In the genomic region with DNA sequence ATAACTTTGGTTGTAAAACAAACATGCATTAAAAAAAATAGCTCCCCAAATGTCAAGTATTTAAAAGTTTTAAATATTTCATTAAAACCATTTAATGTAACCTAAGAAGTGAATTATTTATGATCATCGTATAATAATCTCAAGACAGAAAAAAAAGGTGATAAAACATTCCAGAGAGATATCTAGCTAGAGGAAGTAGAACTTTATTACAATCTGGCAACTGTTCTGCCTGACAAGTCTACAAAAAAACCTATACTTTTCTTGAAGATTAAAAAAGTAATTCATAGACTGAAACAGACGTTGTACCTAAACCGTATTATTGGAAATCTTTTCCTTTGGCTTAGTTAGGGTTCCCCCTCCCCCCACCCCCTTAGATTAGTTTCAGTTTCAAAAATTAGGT, we compare ENCODE assay signal across 19 mouse cellular contexts. TPM values are rescaled to one million over a fixed set of nuclear protein-coding genes. Genes with fewer than 3 reads are reported as not detected.
DNase-seq lines count a peak whose midpoint lies in the region; ATAC-seq and TF ChIP-seq lines count a peak whose summit lies in the region.
"Had no signal": no experiment of that assay in that cellular context is flagged by ENCODE, and none has a peak within 500 bp of the region (broad histone marks: within the 10 kb centered on the region; RNA-seq: fewer than 3 reads in every experiment).

No protein-coding gene starts in this region.

- H3K27me3 ChIP-seq in hindbrain, embryonic 15.5 days = no peaks in the 10 kb centered on the region
- H3K27me3 ChIP-seq in hindbrain, embryonic 13.5 days = no peaks in the 10 kb centered on the region
- H3K27me3 ChIP-seq in MEL (ENCODE audit: control insufficient read depth in 1 of 2, insufficient read depth in 2 of 2, low read length in 2 of 2) = no peaks in the 10 kb centered on the region
- H3K27me3 ChIP-seq: CH12.LX, Patski had no signal

- 89% methylated on average over 3 of the region's 3 CpGs for WGBS in hindbrain, embryonic 15.5 days
- 90% methylated on average over 3 of the region's 3 CpGs for WGBS in hindbrain, embryonic 13.5 days

- 0 out of 2 replicates have a peak overlapping the region, but pooled peaks have one; percentile 53 for H3K27ac ChIP-seq in hindbrain, embryonic 15.5 days (replicated peaks)
- H3K27ac ChIP-seq in hindbrain, embryonic 13.5 days = no peak overlapping the region
- no peak overlapping the region for H3K27ac ChIP-seq in MEL (ENCODE audit: control insufficient read depth, low read depth, low read length)

- no peaks in the 10 kb centered on the region for H3K36me3 ChIP-seq in hindbrain, embryonic 15.5 days
- no peaks in the 10 kb centered on the region for H3K36me3 ChIP-seq in hindbrain, embryonic 13.5 days
- peaks cover 0 to 29% of the 10 kb centered on the region in 2 experiments; a peak in 2 of 4 replicates for H3K36me3 ChIP-seq in MEL (ENCODE audit: control insufficient read depth in 1 of 2, insufficient read depth in 2 of 2, low read length in 2 of 2)

- DNase-seq in MEL (ENCODE audit: low read depth, low spot score) = peak; percentile 37
- no peak for DNase-seq in spleen, adult 18-20 months
- DNase-seq: adrenal gland, adult 2 months; adrenal gland, adult 8-10 months; adrenal gland, postnatal 10 days; adrenal gland, postnatal 14 days; adrenal gland, postnatal 25 days; adrenal gland, postnatal 36 days; B cell, adult 2 months; cerebellum, adult 11 months; cerebellum, adult 11-12 months; cerebellum, adult 18-20 months; cerebellum, adult 2 months had no signal

- H3K4me2 ChIP-seq in hindbrain, embryonic 15.5 days = no peak overlapping the region
- H3K4me2 ChIP-seq in hindbrain, embryonic 13.5 days = no peak overlapping the region

- no peak overlapping the region for H3K9ac ChIP-seq in hindbrain, embryonic 15.5 days
- no peak overlapping the region for H3K9ac ChIP-seq in hindbrain, embryonic 13.5 days
- no peak overlapping the region for H3K9ac ChIP-seq in MEL (ENCODE audit: control insufficient read depth, low read depth, low read length, poor library complexity, severe bottlenecking)

- peaks cover 38% of the 10 kb centered on the region for H3K4me1 ChIP-seq in hindbrain, embryonic 15.5 days (replicated peaks)
- H3K4me1 ChIP-seq in hindbrain, embryonic 13.5 days (replicated peaks) = peaks cover 53% of the 10 kb centered on the region
- H3K4me1 ChIP-seq in MEL (ENCODE audit: control insufficient read depth in 1 of 2, insufficient read depth in 2 of 2, low read length in 2 of 2) = peaks cover 15 to 23% of the 10 kb centered on the region in 2 experiments

- H3K9me3 ChIP-seq in hindbrain, embryonic 15.5 days = no peaks in the 10 kb centered on the region
- no peaks in the 10 kb centered on the region for H3K9me3 ChIP-seq in hindbrain, embryonic 13.5 days
- H3K9me3 ChIP-seq in MEL (replicated peaks; ENCODE audit: insufficient read depth, low read length) = no peaks in the 10 kb centered on the region

- no peaks in the 10 kb centered on the region for H3K79me2 ChIP-seq in MEL (ENCODE audit: control insufficient read depth, insufficient read depth, low read length, poor library complexity)

- TF ChIP-seq RAD21 in MEL (IDR thresholded peaks at IDR 0.05; ENCODE audit: low read depth, low read length) = no peak

- no peak overlapping the region for H3K4me3 ChIP-seq in hindbrain, embryonic 15.5 days
- H3K4me3 ChIP-seq in hindbrain, embryonic 13.5 days = no peak overlapping the region
- H3K4me3 ChIP-seq in MEL (ENCODE audit: control insufficient read depth in 1 of 2, insufficient read depth in 1 of 2, low read depth in 2 of 2, low read length in 2 of 2) = no peak overlapping the region

- ATAC-seq in hindbrain, embryonic 15.5 days (ENCODE audit: low FRiP score, low read depth) = no peak
- no peak for ATAC-seq in hindbrain, embryonic 13.5 days (ENCODE audit: low FRiP score)
- ATAC-seq: activated CD4-positive, CD25-positive, alpha-beta regulatory T cell, adult 4 months; CD4-positive, CD25-positive, alpha-beta regulatory T cell, adult 4 months; Patski had no signal

- no peak for TF ChIP-seq CTCF in MEL (IDR thresholded peaks at IDR 0.05 in 2 of 3, conservative IDR thresholded peaks at IDR 0.05 in 1 of 3; ENCODE audit: control insufficient read depth in 1 of 3, insufficient read depth in 1 of 3, low read depth in 2 of 3, low read length in 3 of 3, poor library complexity in 1 of 3, severe bottlenecking in 1 of 3)

- TF ChIP-seq POLR2A in MEL (IDR thresholded peaks at IDR 0.05; ENCODE audit: control insufficient read depth in 1 of 2, insufficient read depth in 1 of 2, low read depth in 1 of 2, low read length in 2 of 2, poor library complexity in 1 of 2) = no peak

- TF ChIP-seq EP300 in MEL (IDR thresholded peaks at IDR 0.05; ENCODE audit: low read depth in 1 of 2, low read length in 2 of 2) = peak; percentile 54 to 80; a peak in 3 of 4 replicates

TF ChIP-seq in MEL, 35 proteins besides CTCF, POLR2A, EP300 and RAD21:
- TF ChIP-seq RCOR1 (IDR thresholded peaks at IDR 0.05; ENCODE audit: low read depth, low read length) (peak; percentile 53; the same call in 1 of the 2 replicates), ETS1 (IDR thresholded peaks at IDR 0.05; ENCODE audit: low read depth, low read length) (0 out of 2 replicates have a peak, but pooled peaks have one; percentile 41), GATA1 (IDR thresholded peaks at IDR 0.05; ENCODE audit: low read depth, low read length) (peak; percentile 60; the same call in 1 of the 2 replicates), USF1 (IDR thresholded peaks at IDR 0.05; ENCODE audit: low read depth, low read length) (no peak), TCF12 (IDR thresholded peaks at IDR 0.05; ENCODE audit: low read depth, low read length) (0 out of 2 replicates have a peak, but pooled peaks have one; percentile 19), ZNF384 (IDR thresholded peaks at IDR 0.05; ENCODE audit: low read depth, low read length) (peak; percentile 90)

RNA-seq across cellular contexts. Expression of a gene that starts 50.8 kb away (rescaled TPM):
- 68.1 and 76.2 TPM in 2 replicates for polyA plus RNA-seq in hindbrain, embryonic 15.5 days (2015; fragmentation: Nextera tagmentation; extraction: Ambion mirVana)
- 77.6 and 79.2 TPM in 2 replicates for polyA plus RNA-seq in hindbrain, embryonic 13.5 days (2015; fragmentation: Nextera tagmentation; extraction: Ambion mirVana)
- total RNA-seq in MEL (2012; rRNA removed) = 2.1 and 3.2 TPM in 2 replicates
- polyA plus RNA-seq in MEL (2012; ENCODE audit: insufficient read depth in 1 of 2, insufficient read length in 2 of 2, low read depth in 1 of 2, low replicate concordance in 2 of 2, missing spikeins in 1 of 2) = 10 to 100 TPM in 1 of 2 experiments, not detected in 1; 10.6 TPM
